Mouse (Mus musculus) liver, adult 2 months (tissue): ENCODE data around the gene Myh6.

Experiments
- CTCF ChIP-seq: fragments of 200-500 bp; IDR thresholded peaks from 2 replicates; pipeline ENCODE4 v1.5.1; 2011; ENCODE audit warnings: low read depth, low read length, control low read depth
- POLR2A ChIP-seq: fragments of 200-500 bp; IDR thresholded peaks from 2 replicates; pipeline ENCODE4 v1.6.1; 2011; ENCODE audit warnings: low read length, control low read depth; ENCODE audit not compliant: insufficient read depth; ENCODE audit errors: extremely low read depth

- TF ChIP-seq CTCF (no peak), POLR2A (no peak)
Observed at GRCm38 (mm10) chr14:55005967-55006366, 39.2 kb upstream of the Myh6 start.
